Mouse (Mus musculus) MEL (cell line): ENCODE results near the gene Sdccag8. TPM values are rescaled to one million over a fixed set of nuclear protein-coding genes. Genes with fewer than 3 reads are reported as not detected.

ENCODE experiments used
- DNase-seq: peaks from one replicate; pipeline ENCODE4 v3.0.0; 2011; ENCODE audit warnings: low read depth, low spot score
- H3K27ac ChIP-seq: 2 replicates; pipeline ENCODE4 v1.5.1; 2012; ENCODE audit warnings: low read depth, mild to moderate bottlenecking, control low read depth, low read length, moderate library complexity; ENCODE audit not compliant: control insufficient read depth
- H3K27me3 ChIP-seq, 2 experiments: fragments of 150-350 bp in 1 of 2; sonication (generic) in 1 of 2; 2 replicates each; pipeline ENCODE4 v1.6.1; 2012; ENCODE audit warnings: low read length in 2 of 2, mild to moderate bottlenecking in 2 of 2, improper control_type of control experiment in 1 of 2, moderate library complexity in 1 of 2; ENCODE audit not compliant: insufficient read depth in 2 of 2, control insufficient read depth in 1 of 2
- H3K36me3 ChIP-seq, 2 experiments: 2 replicates each; pipeline ENCODE4 v1.6.1; 2012 to 2014; ENCODE audit warnings: low read length in 2 of 2, improper control_type of control experiment in 1 of 2, inconsistent platforms in 1 of 2, mild to moderate bottlenecking in 1 of 2; ENCODE audit not compliant: insufficient read depth in 2 of 2, control insufficient read depth in 1 of 2
- H3K4me1 ChIP-seq, 2 experiments: fragments of 150-350 bp in 1 of 2; sonication (generic) in 1 of 2; 2 replicates each; pipeline ENCODE4 v1.6.1; 2012; ENCODE audit warnings: low read length in 2 of 2, improper control_type of control experiment in 1 of 2, mild to moderate bottlenecking in 1 of 2; ENCODE audit not compliant: insufficient read depth in 2 of 2, control insufficient read depth in 1 of 2
- H3K4me3 ChIP-seq, 2 experiments: fragments of 150-350 bp in 1 of 2; sonication (generic) in 1 of 2; 2 replicates each; pipeline ENCODE4 v1.5.1; 2012; ENCODE audit warnings: low read depth in 2 of 2, low read length in 2 of 2, mild to moderate bottlenecking in 2 of 2, moderate library complexity in 2 of 2, control low read depth in 1 of 2, improper control_type of control experiment in 1 of 2; ENCODE audit not compliant: control insufficient read depth in 1 of 2, insufficient read depth in 1 of 2
- H3K79me2 ChIP-seq: 2 replicates; pipeline ENCODE4 v1.6.1; 2012; ENCODE audit warnings: mild to moderate bottlenecking, low read length, moderate library complexity; ENCODE audit not compliant: control insufficient read depth, poor library complexity, insufficient read depth
- H3K9ac ChIP-seq: 2 replicates; pipeline ENCODE4 v1.6.1; 2012; ENCODE audit warnings: low read depth, mild to moderate bottlenecking, control low read depth, low read length, moderate library complexity; ENCODE audit not compliant: control insufficient read depth, poor library complexity, severe bottlenecking
- H3K9me3 ChIP-seq: fragments of 150-350 bp; sonication (generic); replicated peaks from 2 replicates; pipeline ENCODE4 v1.6.1; 2012; ENCODE audit warnings: mild to moderate bottlenecking, low read length, improper control_type of control experiment, moderate library complexity; ENCODE audit not compliant: insufficient read depth
- CHD1 ChIP-seq: IDR thresholded peaks from 2 replicates; pipeline ENCODE4 v1.6.1; 2012; ENCODE audit warnings: low read depth, mild to moderate bottlenecking, inconsistent platforms, low read length, improper control_type of control experiment
- CHD2 ChIP-seq: IDR thresholded peaks from 2 replicates; pipeline ENCODE4 v1.6.1; 2011; ENCODE audit warnings: low read length, improper control_type of control experiment
- EP300 ChIP-seq, 2 experiments: IDR thresholded peaks; 2 replicates each; pipeline ENCODE4 v1.6.1; 2011; ENCODE audit warnings: improper control_type of control experiment in 2 of 2, low read length in 2 of 2, low read depth in 1 of 2, mild to moderate bottlenecking in 1 of 2
- GABPA ChIP-seq: IDR thresholded peaks from 2 replicates; pipeline ENCODE4 v1.6.1; 2012; ENCODE audit warnings: low read depth, mild to moderate bottlenecking, inconsistent platforms, low read length, improper control_type of control experiment, moderate library complexity
- JUND ChIP-seq: IDR thresholded peaks from 2 replicates; pipeline ENCODE4 v1.6.1; 2011; ENCODE audit warnings: low read depth, mild to moderate bottlenecking, improper control_type of control experiment, low read length
- KAT2A ChIP-seq: conservative IDR thresholded peaks from 2 replicates; pipeline ENCODE4 v1.6.1; 2012; ENCODE audit warnings: low read depth, low read length, improper control_type of control experiment, inconsistent platforms
- MAFK ChIP-seq: IDR thresholded peaks from 2 replicates; pipeline ENCODE4 v1.6.1; 2011; ENCODE audit warnings: low read depth, mild to moderate bottlenecking, low read length, improper control_type of control experiment, borderline replicate concordance
- MYC ChIP-seq: IDR thresholded peaks from 2 replicates; pipeline ENCODE4 v1.6.1; 2011; ENCODE audit warnings: low read depth, mild to moderate bottlenecking, low read length, improper control_type of control experiment, moderate library complexity
- NELFE ChIP-seq: IDR thresholded peaks from 2 replicates; pipeline ENCODE4 v1.6.1; 2011; ENCODE audit warnings: low read depth, low read length, improper control_type of control experiment
- POLR2A ChIP-seq, 2 experiments: IDR thresholded peaks; 2 replicates each; pipeline ENCODE4 v1.6.1; 2011 to 2012; ENCODE audit warnings: low read length in 2 of 2, mild to moderate bottlenecking in 2 of 2, control low read depth in 1 of 2, improper control_type of control experiment in 1 of 2, low read depth in 1 of 2, moderate library complexity in 1 of 2; ENCODE audit not compliant: control insufficient read depth in 1 of 2, insufficient read depth in 1 of 2, poor library complexity in 1 of 2
- POLR2AphosphoS5 ChIP-seq: IDR thresholded peaks from 2 replicates; pipeline ENCODE4 v1.6.1; 2012; ENCODE audit warnings: low read depth, borderline replicate concordance, mild to moderate bottlenecking, inconsistent platforms, low read length, moderate library complexity, mixed read lengths
- SIN3A ChIP-seq: IDR thresholded peaks from 2 replicates; pipeline ENCODE4 v1.6.1; 2012; ENCODE audit warnings: low read length, improper control_type of control experiment, inconsistent platforms
- SMC3 ChIP-seq: IDR thresholded peaks from 2 replicates; pipeline ENCODE4 v1.6.1; 2011; ENCODE audit warnings: low read depth, low read length, improper control_type of control experiment
- TAL1 ChIP-seq: IDR thresholded peaks from 2 replicates; pipeline ENCODE4 v1.6.1; 2012; ENCODE audit warnings: mild to moderate bottlenecking, inconsistent platforms, low read length, moderate library complexity, mixed read lengths
- TCF12 ChIP-seq: IDR thresholded peaks from 2 replicates; pipeline ENCODE4 v1.6.1; 2014; ENCODE audit warnings: low read depth, mild to moderate bottlenecking, inconsistent platforms, low read length, improper control_type of control experiment, moderate library complexity
- USF1 ChIP-seq: IDR thresholded peaks from 2 replicates; pipeline ENCODE4 v1.6.1; 2014; ENCODE audit warnings: low read depth, mild to moderate bottlenecking, inconsistent platforms, low read length, improper control_type of control experiment, moderate library complexity
- USF2 ChIP-seq, 2 experiments: IDR thresholded peaks; 2 replicates each; pipeline ENCODE4 v1.6.1; 2011 to 2012; ENCODE audit warnings: improper control_type of control experiment in 2 of 2, low read length in 2 of 2, borderline replicate concordance in 1 of 2, inconsistent platforms in 1 of 2, low read depth in 1 of 2, mild to moderate bottlenecking in 1 of 2; ENCODE audit not compliant: insufficient read depth in 1 of 2
- ZKSCAN1 ChIP-seq: IDR thresholded peaks from 2 replicates; pipeline ENCODE4 v1.6.1; 2012; ENCODE audit warnings: low read depth, mild to moderate bottlenecking, inconsistent platforms, low read length, improper control_type of control experiment, moderate library complexity
- ZMIZ1 ChIP-seq: IDR thresholded peaks from 2 replicates; pipeline ENCODE4 v1.6.1; 2012; ENCODE audit warnings: low read depth, mild to moderate bottlenecking, inconsistent platforms, low read length, improper control_type of control experiment, moderate library complexity
- polyA plus RNA-seq, 2 experiments: library from polyadenylated mRNA; stranded (reverse) in 1 of 2; unstranded in 1 of 2; fragments of >175 nt in 1 of 2; fragments of >200 nt in 1 of 2; gene quantifications; 2 replicates each; pipeline versions ENCODE4 v1.2.1 to v1.2.4; 2012; ENCODE audit warnings: low replicate concordance in 2 of 2, low read depth in 1 of 2; ENCODE audit not compliant: insufficient read length in 2 of 2, insufficient read depth in 1 of 2, missing spikeins in 1 of 2
- total RNA-seq: library from RNA; depleted of rRNA; stranded (reverse); fragments of 300-350 nt; gene quantifications from 2 replicates; pipeline ENCODE4 v1.2.3, GENCODE M21; 2012

Sdccag8 gene
- total and polyA plus RNA-seq, 3 experiments, result 4.6 to 7.8 TPM; not detected in 1

- no peaks in the 10 kb centered on the region for H3K4me1 ChIP-seq
- no peak for DNase-seq
- no peak for TF ChIP-seq MYC
- TF ChIP-seq CHD1, result no peak
- no peak for TF ChIP-seq POLR2A (IDR thresholded peaks at IDR 0.05; ENCODE audit: control insufficient read depth in 1 of 2, insufficient read depth in 1 of 2, low read depth in 1 of 2, low read length in 2 of 2, poor library complexity in 1 of 2)
- no peak for TF ChIP-seq ZMIZ1
- TF ChIP-seq JUND, result no peak
- no peak for TF ChIP-seq SIN3A
- TF ChIP-seq TAL1, result no peak
- TF ChIP-seq GABPA, result no peak
- no peak overlapping the region for H3K27ac ChIP-seq
- no peaks in the 10 kb centered on the region for H3K79me2 ChIP-seq
- H3K36me3 ChIP-seq, result no peaks in the 10 kb centered on the region
- no peak overlapping the region for H3K9ac ChIP-seq
- no peaks in the 10 kb centered on the region for H3K27me3 ChIP-seq
- H3K9me3 ChIP-seq, result no peaks in the 10 kb centered on the region
- H3K4me3 ChIP-seq, result no peak overlapping the region
These were observed 224.7 kb downstream of the Sdccag8 start for GRCm38 (mm10) chr1:177039093-177039674.

GRCm38 (mm10) chr1:177040058-177040457 is 225.6 kb downstream of the Sdccag8 start:
- no peak for TF ChIP-seq POLR2AphosphoS5
- no peak for TF ChIP-seq MAFK
- no peak for TF ChIP-seq ZKSCAN1
- no peak for TF ChIP-seq EP300 (IDR thresholded peaks at IDR 0.05; ENCODE audit: low read depth in 1 of 2, low read length in 2 of 2)
- TF ChIP-seq USF1, result no peak
- no peak for TF ChIP-seq NELFE
- TF ChIP-seq KAT2A, result no peak
- TF ChIP-seq SMC3, result no peak
- no peak for TF ChIP-seq CHD1
- TF ChIP-seq ZMIZ1, result no peak
- no peak for TF ChIP-seq USF2 (IDR thresholded peaks at IDR 0.05; ENCODE audit: borderline replicate concordance in 1 of 2, insufficient read depth in 1 of 2, low read depth in 1 of 2, low read length in 2 of 2)
- no peak for TF ChIP-seq POLR2A (IDR thresholded peaks at IDR 0.05; ENCODE audit: control insufficient read depth in 1 of 2, insufficient read depth in 1 of 2, low read depth in 1 of 2, low read length in 2 of 2, poor library complexity in 1 of 2)
- TF ChIP-seq SIN3A, result no peak
- TF ChIP-seq TCF12, result no peak
- no peak for TF ChIP-seq CHD2
- TF ChIP-seq GABPA, result no peak
- no peak overlapping the region for H3K4me3 ChIP-seq
- H3K79me2 ChIP-seq, result no peaks in the 10 kb centered on the region
- no peaks in the 10 kb centered on the region for H3K36me3 ChIP-seq
- H3K4me1 ChIP-seq, result no peaks in the 10 kb centered on the region
- no peaks in the 10 kb centered on the region for H3K9me3 ChIP-seq
- H3K27me3 ChIP-seq, result no peaks in the 10 kb centered on the region
- no peak overlapping the region for H3K9ac ChIP-seq
- DNase-seq, result no peak
- no peak overlapping the region for H3K27ac ChIP-seq
